Mouse (Mus musculus) adrenal gland, adult 8-10 months (tissue): ENCODE results near the gene Dock9. TPM values are rescaled to one million over a fixed set of nuclear protein-coding genes. Genes with fewer than 3 reads are reported as not detected.
"Not testable (repeated sequence)": the region's sequence is repeated elsewhere in the genome, so short reads cannot be mapped to it uniquely, and the experiment has no call there.

Source experiments
- DNase-seq: peaks from one replicate; pipeline ENCODE4 v3.0.0; 2022
- total RNA-seq, 4 experiments: library from RNA; stranded (reverse); gene quantifications; 2 replicates each; pipeline ENCODE4 v1.2.4; 2022

Dock9 gene
- total RNA-seq, 4 experiments from 2014 or later, result 26.1 to 41.7 (median 33.0) TPM

GRCm38 (mm10) chr14:121697709-121698619 is 99.7 kb downstream of the Dock9 start:
- peak; percentile 52 for DNase-seq

DNA sequence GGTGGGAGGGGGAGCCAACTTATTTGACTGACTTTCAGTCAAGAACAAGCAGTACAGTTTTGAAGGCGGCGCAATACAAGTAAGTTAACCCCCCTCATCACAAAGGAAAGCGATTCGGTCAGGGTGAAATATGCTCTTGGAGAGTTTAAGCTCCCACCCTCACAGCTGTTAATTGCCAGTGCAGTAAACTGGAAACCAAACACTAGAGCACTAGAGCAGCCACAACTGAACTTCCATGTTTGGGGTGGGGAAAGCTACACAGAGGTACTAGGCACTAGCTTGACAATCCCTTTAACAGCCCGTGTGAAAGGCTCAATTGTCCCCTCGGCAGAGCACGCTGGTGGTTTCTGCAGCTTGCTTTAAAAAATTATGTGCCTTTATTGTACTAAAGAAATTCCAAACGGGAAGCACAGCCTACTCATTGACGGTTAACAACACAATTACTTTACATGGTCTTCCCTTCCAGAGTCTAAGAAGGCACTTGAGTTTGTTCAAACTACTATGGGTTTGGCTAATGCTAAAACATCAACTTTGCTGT is 100.4 kb downstream of the Dock9 start:
- no peak for DNase-seq

DNA sequence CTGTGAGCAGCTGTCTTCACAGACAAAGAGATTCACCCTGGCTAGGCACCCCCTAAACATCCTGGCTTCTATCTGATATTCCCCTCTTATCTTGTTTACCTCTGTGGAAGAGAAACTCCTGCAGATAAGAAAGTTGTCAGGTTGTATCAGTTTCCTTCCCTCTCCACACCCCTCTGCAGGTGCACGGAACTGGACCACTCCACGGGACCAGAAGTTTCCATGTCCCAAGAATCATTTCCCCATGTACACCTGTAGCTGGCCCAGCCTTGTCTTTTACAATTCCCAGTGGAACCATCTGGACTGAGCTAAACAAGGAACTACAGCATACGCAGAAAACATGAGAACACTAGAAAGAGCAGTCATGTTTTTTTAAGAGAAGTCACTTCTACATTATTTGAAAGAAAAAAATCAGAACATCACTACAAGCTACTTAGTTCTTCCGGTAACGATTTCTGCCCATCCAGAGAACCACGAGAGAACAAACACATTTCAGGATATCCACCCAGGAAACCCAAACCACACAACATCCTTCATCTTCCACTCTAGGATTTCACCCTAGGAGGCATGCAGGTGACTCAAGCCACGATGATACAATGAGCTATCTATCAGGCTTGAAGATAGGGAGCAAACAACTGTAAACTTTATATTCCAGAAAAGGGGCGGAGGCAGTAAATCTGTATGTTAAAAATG is 101.1 kb downstream of the Dock9 start:
- DNase-seq, result no peak

DNA sequence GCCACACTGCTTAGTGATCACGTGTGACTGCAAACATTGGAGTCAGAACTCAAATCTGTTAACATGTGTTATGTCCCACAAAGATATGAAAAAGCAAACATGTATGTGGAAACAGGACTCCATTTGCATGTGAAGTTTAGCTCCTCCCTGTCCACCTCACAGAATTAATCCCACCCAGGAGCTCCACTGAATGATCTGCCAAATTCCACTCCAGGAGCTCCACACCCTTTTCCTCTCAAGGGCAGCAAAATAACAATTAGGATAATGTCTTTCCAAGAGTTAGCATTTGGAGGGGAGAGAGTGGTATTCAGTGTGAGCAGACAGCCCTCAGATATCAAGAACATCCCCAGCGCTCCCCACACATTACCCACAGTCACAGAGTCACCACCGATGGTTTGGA is 102.9 kb downstream of the Dock9 start:
- no peak for DNase-seq

DNA sequence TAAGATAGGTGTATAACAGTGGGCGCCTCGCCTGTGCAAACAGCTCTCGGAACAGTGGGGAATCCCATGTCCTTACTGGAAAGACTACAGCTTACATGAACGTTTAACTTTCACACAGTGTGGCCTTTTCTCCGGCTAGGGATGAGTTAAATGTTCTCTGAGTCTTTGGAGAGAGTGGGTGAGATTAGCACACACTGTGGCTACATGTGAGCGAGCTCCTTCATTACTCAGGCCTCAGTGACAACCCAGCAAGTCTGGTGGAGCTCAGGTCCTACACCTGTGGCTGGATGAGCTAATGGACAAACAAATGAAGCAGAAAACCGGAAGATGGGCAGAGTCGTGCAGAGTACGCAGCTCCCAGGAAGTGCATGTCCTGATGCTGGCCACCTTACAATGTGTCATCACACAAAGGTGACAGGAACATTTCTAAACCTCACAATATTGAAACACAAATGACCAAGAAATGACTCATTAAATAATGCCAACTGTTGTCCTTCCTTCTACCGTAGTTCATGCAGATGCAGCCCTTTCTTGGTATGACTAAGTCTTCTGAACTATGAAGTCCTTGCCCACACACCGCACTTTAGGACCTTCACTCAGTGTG is 103.5 kb downstream of the Dock9 start:
- DNase-seq, result no peak

DNA sequence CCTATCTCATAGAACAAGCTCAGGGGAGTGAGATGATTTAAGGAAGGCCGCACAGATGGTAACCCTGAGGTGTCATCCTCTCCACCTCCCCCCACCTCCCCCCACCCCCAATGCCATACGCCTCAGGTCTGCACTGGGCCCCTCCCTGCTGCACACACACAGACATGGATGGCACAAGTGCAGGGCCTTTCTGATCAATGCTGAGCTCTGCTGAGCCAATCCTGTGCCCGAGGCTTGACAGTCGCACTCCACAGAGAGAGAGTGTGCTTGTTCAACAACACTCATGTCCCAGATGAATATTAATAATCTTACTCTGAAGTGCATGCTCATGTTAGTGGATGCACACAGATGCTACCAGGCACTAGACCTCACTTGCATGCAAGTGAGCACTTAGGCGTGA is 108.0 kb downstream of the Dock9 start:
- not testable (repeated sequence) for DNase-seq

DNA sequence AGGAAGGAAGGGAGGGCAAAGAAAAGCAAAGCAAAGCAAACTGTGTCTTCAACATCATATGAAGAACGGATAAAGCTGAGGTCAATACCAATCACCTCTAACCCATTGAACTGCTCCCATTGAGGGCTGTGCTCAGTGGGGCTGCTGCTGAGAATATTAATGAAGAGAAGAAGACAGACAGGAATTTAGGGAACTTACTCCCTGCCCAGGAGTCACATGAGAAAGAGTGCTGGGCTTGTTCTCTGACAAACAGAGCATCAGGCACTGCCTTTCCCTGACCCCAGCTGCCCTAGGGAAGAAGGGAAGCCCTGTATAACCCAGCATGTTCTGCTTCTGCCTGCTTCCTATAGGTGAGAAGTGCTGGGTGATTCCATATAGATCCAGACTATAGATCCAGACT is 109.5 kb downstream of the Dock9 start:
- no peak for DNase-seq

DNA sequence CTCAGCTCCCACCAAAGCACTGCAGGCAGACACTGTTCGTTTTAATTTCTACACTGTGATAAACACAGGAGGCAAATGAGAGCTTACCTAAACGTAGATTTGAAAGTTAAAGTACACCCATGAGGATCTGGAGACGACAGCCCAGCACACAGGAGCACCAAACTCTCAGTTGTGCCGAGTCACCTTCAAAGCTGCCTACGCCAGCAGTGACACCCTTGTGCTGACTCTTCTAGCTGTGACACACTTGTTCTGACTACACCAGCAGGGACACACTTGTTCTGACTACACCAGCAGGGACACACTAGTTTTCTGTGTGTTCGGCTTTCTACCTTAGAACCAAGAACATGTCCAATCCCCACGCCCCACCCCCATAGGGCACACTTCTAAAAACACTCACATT is 110.4 kb downstream of the Dock9 start:
- no peak for DNase-seq

- no peak for DNase-seq
Observed at GRCm38 (mm10) chr14:121678913-121679312, 118.7 kb downstream of the Dock9 start.

DNA sequence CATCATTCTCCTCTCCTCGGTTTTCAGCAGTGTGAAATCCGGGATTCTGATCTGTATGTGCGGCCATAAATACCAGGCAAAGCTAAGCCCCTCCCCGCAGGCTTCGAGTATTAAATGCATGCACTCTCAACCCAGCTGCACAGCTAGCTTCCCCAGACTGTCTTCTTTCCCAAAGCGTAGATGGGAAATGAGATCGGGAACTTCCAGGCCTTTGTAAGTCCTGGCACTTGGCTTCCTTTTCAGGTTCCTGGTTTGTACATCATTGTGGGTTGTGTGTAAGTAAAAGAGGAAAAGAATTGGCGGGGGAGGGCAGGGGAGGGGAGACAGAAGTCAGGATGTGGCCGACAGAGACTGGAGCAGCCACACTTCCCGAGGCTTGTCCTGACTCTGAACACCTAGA is 119.2 kb downstream of the Dock9 start:
- no peak for DNase-seq

DNA sequence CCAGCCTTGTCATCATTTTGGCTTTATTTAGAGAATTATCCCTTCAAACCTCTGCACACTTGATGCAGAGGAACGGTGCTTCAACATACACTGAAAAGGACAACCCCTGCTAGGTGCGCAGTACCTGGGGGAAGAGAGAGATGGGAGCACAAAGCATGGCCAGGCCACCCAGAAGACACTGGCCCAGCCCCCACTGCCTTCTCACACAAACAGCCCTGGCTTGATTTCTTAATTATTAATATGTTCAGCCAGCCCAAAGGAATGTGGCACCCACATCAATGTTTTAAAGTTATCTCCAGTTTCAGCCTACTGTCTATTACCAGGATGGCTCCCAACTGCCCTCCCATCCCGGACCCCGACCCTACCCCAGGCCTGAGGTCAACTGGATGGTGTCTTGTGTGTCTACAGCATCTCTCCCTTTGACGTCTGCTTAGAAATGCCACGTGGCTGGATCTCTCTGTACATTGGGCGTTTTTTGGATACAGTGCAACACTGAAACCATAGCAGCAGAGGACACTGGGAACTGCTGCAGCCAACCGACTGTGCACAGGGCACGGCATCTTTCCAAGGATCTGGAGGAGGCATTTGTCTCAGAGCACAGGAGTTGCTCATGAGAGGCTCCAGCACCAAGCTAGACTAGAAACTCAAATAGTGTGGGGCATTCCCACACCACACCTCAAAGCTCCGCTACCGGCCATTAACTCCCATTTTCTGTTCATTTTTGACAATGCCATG is 120.9 kb downstream of the Dock9 start:
- DNase-seq, result no peak

GRCm38 (mm10) chr14:121676121-121676591 is 121.5 kb downstream of the Dock9 start:
- peak; percentile 23 for DNase-seq

DNA sequence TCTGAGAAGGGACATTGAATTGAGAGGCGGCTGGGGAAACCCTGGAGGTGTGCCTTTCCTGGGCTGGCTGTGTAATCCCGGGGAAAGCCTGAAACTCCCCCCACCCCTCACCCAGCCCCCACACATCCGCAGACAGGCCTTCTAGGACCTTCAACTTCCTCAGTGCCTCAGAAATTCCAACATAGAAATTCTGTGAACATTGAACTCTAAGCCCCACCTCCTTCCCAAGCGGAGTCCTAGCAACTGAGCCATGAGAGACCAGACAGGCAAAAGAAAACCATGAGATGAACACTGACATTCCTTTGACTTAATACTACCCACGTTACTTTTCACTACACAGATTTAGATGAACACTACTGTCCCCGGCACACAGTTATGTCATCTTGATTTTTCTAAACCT is 122.1 kb downstream of the Dock9 start:
- no peak for DNase-seq

GRCm38 (mm10) chr14:121675146-121675545 is 122.5 kb downstream of the Dock9 start:
- no peak for DNase-seq

DNA sequence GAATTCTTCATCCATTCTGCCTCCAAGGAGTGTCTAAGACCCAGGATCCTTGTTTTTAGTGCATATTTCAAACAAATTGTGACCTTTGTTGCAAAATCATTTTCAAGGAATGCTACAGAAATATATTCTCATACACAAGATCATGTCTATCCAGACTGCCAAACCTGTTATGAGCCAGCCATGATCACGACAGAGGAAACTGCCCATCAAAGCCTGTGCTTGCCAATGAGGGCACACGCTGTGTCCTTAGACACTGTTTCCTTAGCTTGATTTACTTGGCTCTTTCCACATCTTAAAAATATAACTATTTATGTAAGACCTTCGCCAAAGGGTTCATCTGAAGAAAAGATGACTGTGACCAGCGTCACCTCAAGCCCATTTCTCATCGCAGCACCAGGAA is 127.6 kb downstream of the Dock9 start:
- DNase-seq, result no peak

DNA sequence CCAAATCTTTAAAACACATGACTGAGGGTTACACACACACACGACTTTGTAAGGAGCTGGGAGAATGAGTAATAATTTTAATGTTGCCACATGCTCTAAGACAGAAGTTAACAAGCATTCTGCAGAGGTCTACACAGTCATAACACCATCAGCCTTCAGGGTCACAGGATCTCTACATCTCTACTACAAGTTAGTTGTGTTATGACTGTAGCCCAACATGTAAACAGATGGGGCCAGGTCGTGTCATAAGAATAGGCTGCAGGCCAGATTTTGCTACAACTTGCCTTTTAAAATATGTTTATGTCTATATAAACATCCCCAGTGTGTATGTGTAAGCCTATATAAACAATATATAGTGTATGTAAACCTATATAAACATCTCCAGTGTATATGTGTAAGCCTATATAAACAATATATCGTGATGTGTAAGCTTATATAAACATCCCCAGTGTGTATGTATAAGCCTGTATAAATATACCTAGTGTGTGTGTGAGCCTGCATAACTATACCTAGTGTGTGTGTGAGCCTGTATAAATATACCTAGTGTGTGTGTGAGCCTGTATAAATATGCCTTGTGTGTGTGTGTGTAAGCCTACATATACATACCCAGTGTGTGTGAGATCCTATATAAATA is 130.9 kb downstream of the Dock9 start:
- no peak for DNase-seq

- no peak for DNase-seq
Observed at GRCm38 (mm10) chr14:121665693-121666273, 131.9 kb downstream of the Dock9 start.

DNA sequence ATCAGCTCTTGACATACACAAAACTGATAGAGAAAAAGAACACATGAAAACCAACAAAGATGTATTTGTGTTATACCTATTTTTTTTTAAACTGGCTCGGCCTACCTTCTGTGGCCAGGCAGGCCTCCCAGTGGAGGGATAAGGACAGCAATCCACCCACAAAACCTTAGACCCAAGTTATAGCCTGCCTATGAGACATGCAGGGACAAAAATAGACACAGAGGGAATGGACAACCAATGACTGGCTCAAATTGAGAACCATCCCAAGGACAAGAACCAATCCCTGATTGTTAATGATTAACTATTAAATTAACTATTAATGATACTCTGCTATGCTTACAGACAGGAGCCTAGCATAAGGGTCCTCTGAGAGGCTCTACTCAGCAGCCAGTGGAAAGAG is 133.7 kb downstream of the Dock9 start:
- no peak for DNase-seq

GRCm38 (mm10) chr14:121660918-121661317 is 136.7 kb downstream of the Dock9 start:
- DNase-seq, result no peak

- DNase-seq, result no peak
Observed at GRCm38 (mm10) chr14:121660167-121660894, 137.3 kb downstream of the Dock9 start.
